Mouse (Mus musculus) stomach, embryonic 14.5 days (tissue): Measurements from ENCODE around the gene Fgf11. TPM values are rescaled to one million over a fixed set of nuclear protein-coding genes. Genes with fewer than 3 reads are reported as not detected.

Experiments
- ATAC-seq: fragments of 200-750 bp; cut with Nextera tagmentation; 2 replicates; pipeline ENCODE4 v1.8.0; 2017; ENCODE audit warnings: low read depth, moderate TSS enrichment; ENCODE audit not compliant: insufficient number of reproducible peaks, insufficient read depth, low FRiP score
- H3K27ac ChIP-seq: fragments of 300-500 bp; sonication (generic); 2 replicates; pipeline ENCODE4 v1.5.1; 2014; ENCODE audit warnings: mild to moderate bottlenecking, low read length, moderate library complexity, mixed read lengths
- H3K27me3 ChIP-seq: fragments of 300-500 bp; sonication (generic); 2 replicates; pipeline ENCODE4 v1.6.1; 2014; ENCODE audit warnings: low read length, control low read depth, mixed read lengths; ENCODE audit not compliant: control insufficient read depth, insufficient read depth
- H3K36me3 ChIP-seq: fragments of 300-500 bp; sonication (generic); 2 replicates; pipeline ENCODE4 v1.6.1; 2014; ENCODE audit warnings: mild to moderate bottlenecking, control low read depth, low read length, moderate library complexity, mixed read lengths; ENCODE audit not compliant: control insufficient read depth, insufficient read depth
- H3K4me1 ChIP-seq: fragments of 300-500 bp; sonication (generic); 2 replicates; pipeline ENCODE4 v1.6.1; 2014; ENCODE audit warnings: low read length, control low read depth, mixed read lengths; ENCODE audit not compliant: control insufficient read depth, insufficient read depth
- H3K4me2 ChIP-seq: fragments of 300-500 bp; sonication (generic); replicated peaks from 2 replicates; pipeline ENCODE4 v1.6.1; 2014; ENCODE audit warnings: low read depth, low read length, control low read depth
- H3K4me3 ChIP-seq: fragments of 300-500 bp; sonication (generic); 2 replicates; pipeline ENCODE4 v1.5.1; 2014; ENCODE audit warnings: low read depth, low read length, control low read depth
- H3K9ac ChIP-seq: fragments of 300-500 bp; sonication (generic); replicated peaks from 2 replicates; pipeline ENCODE4 v1.6.1; 2014; ENCODE audit warnings: low read depth, mild to moderate bottlenecking, control low read depth, low read length, moderate library complexity, mixed read lengths
- H3K9me3 ChIP-seq: fragments of 300-500 bp; sonication (generic); 2 replicates; pipeline ENCODE4 v1.6.1; 2016; ENCODE audit warnings: low read depth, low read length, control low read depth; ENCODE audit not compliant: control insufficient read depth
- WGBS: fragments of 180-500 bp; shearing (Covaris S2); extraction: QIAGEN DNeasy Blood & Tissue Kit; methylation state at CpG from one replicate; pipeline ENCODE4 v1.1.7; 2014; 5-methylcytosine and 5-hydroxymethylcytosine counted together
- polyA plus RNA-seq: library from polyadenylated mRNA; unstranded; fragments of >200 nt; fragmentation: Nextera tagmentation; extraction: Ambion mirVana; gene quantifications from 2 replicates; pipeline ENCODE4 v1.2.1, GENCODE M21; 2014

Fgf11 gene
- polyA plus RNA-seq, 1 experiment from 2014 or later, result 2.1 TPM

- no peak overlapping the region for H3K27ac ChIP-seq
- 66% methylated on average over 5 of the region's 5 CpGs for WGBS
- H3K36me3 ChIP-seq, result peaks cover 6% of the 10 kb centered on the region; the same call in 1 of the 2 replicates
- no peak overlapping the region for H3K4me2 ChIP-seq
- H3K9me3 ChIP-seq, result no peaks in the 10 kb centered on the region
- no peak overlapping the region for H3K9ac ChIP-seq
- H3K4me3 ChIP-seq, result no peak overlapping the region
- ATAC-seq, result no peak
- no peaks in the 10 kb centered on the region for H3K27me3 ChIP-seq
- H3K4me1 ChIP-seq, result no peaks in the 10 kb centered on the region
Observed at GRCm38 (mm10) chr11:69774961-69775360, 26.7 kb downstream of the Fgf11 start.

GRCm38 (mm10) chr11:69767625-69767909, 34.1 kb downstream of the Fgf11 start:
- Histone ChIP-seq H3K27ac (peak overlapping the region; percentile 48; the same call in 1 of the 2 replicates), H3K4me2 (peak overlapping the region; percentile 73), H3K9me3 (no peaks in the 10 kb centered on the region), H3K4me1 (peaks cover 19% of the 10 kb centered on the region), H3K9ac (peak overlapping the region; percentile 21; the same call in 1 of the 2 replicates), H3K27me3 (no peaks in the 10 kb centered on the region), H3K36me3 (no peaks in the 10 kb centered on the region), H3K4me3 (peak overlapping the region; percentile 95; the same call in 1 of the 2 replicates)
- 39% methylated on average over 4 of the region's 4 CpGs for WGBS
- no peak for ATAC-seq

GRCm38 (mm10) chr11:69766872-69767624, 34.6 kb downstream of the Fgf11 start:
- H3K36me3 ChIP-seq, result no peaks in the 10 kb centered on the region
- H3K4me1 ChIP-seq, result peaks cover 19% of the 10 kb centered on the region
- no peaks in the 10 kb centered on the region for H3K9me3 ChIP-seq
- peak overlapping the region; percentile 73 for H3K4me2 ChIP-seq
- peak overlapping the region; percentile 95 for H3K4me3 ChIP-seq
- no peak for ATAC-seq
- H3K27me3 ChIP-seq, result no peaks in the 10 kb centered on the region
- H3K27ac ChIP-seq, result peak overlapping the region; percentile 90
- WGBS, result 47% methylated on average over 13 of the region's 13 CpGs
- H3K9ac ChIP-seq, result peak overlapping the region; percentile 21; the same call in 1 of the 2 replicates

- Histone ChIP-seq H3K27me3 (no peaks in the 10 kb centered on the region), H3K27ac (peak overlapping the region; percentile 90), H3K4me2 (peak overlapping the region; percentile 73), H3K9me3 (no peaks in the 10 kb centered on the region), H3K4me3 (peak overlapping the region; percentile 95), H3K4me1 (peaks cover 19% of the 10 kb centered on the region), H3K36me3 (no peaks in the 10 kb centered on the region), H3K9ac (peak overlapping the region; percentile 97)
- 1% methylated on average over 33 of the region's 37 CpGs for WGBS
- ATAC-seq, result peak; percentile 85
Observed at GRCm38 (mm10) chr11:69766126-69766609, 35.5 kb downstream of the Fgf11 start.

GRCm38 (mm10) chr11:69765221-69766125, 36.2 kb downstream of the Fgf11 start, which contains the start of gene Zbtb4:
Gene Zbtb4 (plus strand): TSS chr11:69765912.
- WGBS, result 18% methylated on average over 39 of the region's 55 CpGs
- Histone ChIP-seq H3K27ac (peak within 1 kb of the TSS; percentile 90), H3K36me3 (no peaks in the 10 kb centered on the region), H3K9me3 (no peaks in the 10 kb centered on the region), H3K27me3 (no peaks in the 10 kb centered on the region), H3K4me3 (peak within 1 kb of the TSS; percentile 95), H3K4me2 (peak within 1 kb of the TSS; percentile 73), H3K4me1 (peaks cover 19% of the 10 kb centered on the region), H3K9ac (peak within 1 kb of the TSS; percentile 97)
- ATAC-seq, result peak; percentile 35; the same call in 1 of the 2 replicates

- Histone ChIP-seq H3K4me1 (peaks cover 27% of the 10 kb centered on the region), H3K27me3 (no peaks in the 10 kb centered on the region), H3K36me3 (no peaks in the 10 kb centered on the region), H3K4me2 (no peak overlapping the region), H3K4me3 (no peak overlapping the region), H3K9me3 (no peaks in the 10 kb centered on the region), H3K27ac (no peak overlapping the region), H3K9ac (no peak overlapping the region)
- ATAC-seq, result no peak
- WGBS, result 74% methylated on average over 7 of the region's 7 CpGs
Observed at GRCm38 (mm10) chr11:69763551-69763950, 38.1 kb downstream of the Fgf11 start.

- 78% methylated on average over 1 of the region's 1 CpGs for WGBS
- Histone ChIP-seq H3K9ac (no peak within 1 kb of the TSS), H3K27ac (no peak within 1 kb of the TSS)
Observed at GRCm38 (mm10) chr11:69761868-69762267, 39.8 kb downstream of the Fgf11 start, which contains the start of gene Slc35g3. Gene Slc35g3 (minus strand): TSS chr11:69761968.

GRCm38 (mm10) chr11:69760901-69761200, 40.8 kb downstream of the Fgf11 start:
- WGBS, result 91% methylated on average over 7 of the region's 7 CpGs
- Histone ChIP-seq H3K4me2 (no peak overlapping the region), H3K4me3 (no peak overlapping the region), H3K36me3 (no peaks in the 10 kb centered on the region), H3K9me3 (no peaks in the 10 kb centered on the region), H3K9ac (no peak overlapping the region), H3K27ac (no peak overlapping the region), H3K4me1 (peaks cover 20% of the 10 kb centered on the region), H3K27me3 (no peaks in the 10 kb centered on the region)
- ATAC-seq, result no peak

More at GRCm38 (mm10) chr11:69761868-69762267, 39.8 kb downstream of the Fgf11 start, which contains the start of gene Slc35g3:
- no peak for ATAC-seq
- Histone ChIP-seq H3K27me3 (no peaks in the 10 kb centered on the region), H3K4me2 (no peak within 1 kb of the TSS), H3K9me3 (no peaks in the 10 kb centered on the region), H3K36me3 (no peaks in the 10 kb centered on the region), H3K4me1 (peaks cover 18% of the 10 kb centered on the region), H3K4me3 (no peak within 1 kb of the TSS)
